Mouse (Mus musculus) small intestine, adult 2 months (tissue): ENCODE results near the gene Cd163.

ENCODE experiments used
- CTCF ChIP-seq: fragments of 200-500 bp; IDR thresholded peaks from 2 replicates; pipeline ENCODE4 v1.5.1; 2012; ENCODE audit warnings: low read depth, mild to moderate bottlenecking, control low read depth, inconsistent platforms, low read length, moderate library complexity, mixed read lengths; ENCODE audit not compliant: insufficient replicate concordance, insufficient read length; ENCODE audit errors: extremely low read depth
- POLR2A ChIP-seq: fragments of 200-500 bp; IDR thresholded peaks from 2 replicates; pipeline ENCODE4 v1.6.1; 2012; ENCODE audit warnings: low read depth, mild to moderate bottlenecking, control low read depth, inconsistent platforms, low read length, moderate library complexity

- TF ChIP-seq CTCF: no peak
- no peak for TF ChIP-seq POLR2A
Measured at GRCm38 (mm10) chr6:124345096-124345495, 40.6 kb downstream of the Cd163 start.
